Mouse (Mus musculus) lung, postnatal 0 days (tissue): ENCODE results near the gene Gm37240. TPM values are rescaled to one million over a fixed set of nuclear protein-coding genes. Genes with fewer than 3 reads are reported as not detected.

ENCODE experiments used
- ATAC-seq: fragments of 200-750 bp; cut with Nextera tagmentation; 2 replicates; pipeline ENCODE4 v1.8.0; 2017; ENCODE audit warnings: moderate library complexity
- DNase-seq: peaks from one replicate; pipeline ENCODE4 v3.0.0-alpha.2; 2016; ENCODE audit warnings: low spot score
- H3K27ac ChIP-seq: fragments of 300-500 bp; sonication (generic); 2 replicates; pipeline ENCODE4 v1.5.1; 2014; ENCODE audit warnings: antibody characterized with exemption, mild to moderate bottlenecking, low read length, mixed read lengths
- H3K27me3 ChIP-seq: fragments of 300-500 bp; sonication (generic); replicated peaks from 2 replicates; pipeline ENCODE4 v1.6.1; 2014; ENCODE audit warnings: low read length, mixed read lengths; ENCODE audit not compliant: insufficient read depth
- H3K36me3 ChIP-seq: fragments of 300-500 bp; sonication (generic); 2 replicates; pipeline ENCODE4 v1.6.1; 2014; ENCODE audit warnings: low read length, mixed read lengths; ENCODE audit not compliant: insufficient read depth
- H3K4me1 ChIP-seq: fragments of 300-500 bp; sonication (generic); 2 replicates; pipeline ENCODE4 v1.6.1; 2014; ENCODE audit warnings: antibody characterized with exemption, low read depth, low read length, mixed read lengths; ENCODE audit not compliant: insufficient read depth
- H3K4me2 ChIP-seq: fragments of 300-500 bp; sonication (generic); replicated peaks from 2 replicates; pipeline ENCODE4 v1.6.1; 2014; ENCODE audit warnings: low read depth, mild to moderate bottlenecking, low read length, moderate library complexity, mixed read lengths
- H3K4me3 ChIP-seq: fragments of 300-500 bp; sonication (generic); 2 replicates; pipeline ENCODE4 v1.5.1; 2014; ENCODE audit warnings: low read depth, low read length
- H3K9ac ChIP-seq: fragments of 300-500 bp; sonication (generic); replicated peaks from 2 replicates; pipeline ENCODE4 v1.6.1; 2014; ENCODE audit warnings: low read depth, mild to moderate bottlenecking
- H3K9me3 ChIP-seq: fragments of 300-500 bp; sonication (generic); 2 replicates; pipeline ENCODE4 v1.6.1; 2016; ENCODE audit warnings: low read length, mixed read lengths
- CTCF ChIP-seq: IDR thresholded peaks from 2 replicates; pipeline ENCODE4 v1.5.1; 2016; ENCODE audit warnings: antibody characterized with exemption, mild to moderate bottlenecking
- EP300 ChIP-seq: IDR thresholded peaks from 2 replicates; pipeline ENCODE4 v1.6.1; 2016; ENCODE audit warnings: antibody characterized with exemption, mild to moderate bottlenecking, control low read depth
- WGBS: fragments of 180-500 bp; shearing (Covaris S2); extraction: QIAGEN DNeasy Blood & Tissue Kit; methylation state at CpG from one replicate; pipeline ENCODE4 v1.1.7; 2014; 5-methylcytosine and 5-hydroxymethylcytosine counted together
- polyA plus RNA-seq: library from polyadenylated mRNA; unstranded; fragments of >200 nt; fragmentation: Nextera tagmentation; extraction: Ambion mirVana; gene quantifications from 2 replicates; pipeline ENCODE4 v1.2.1, GENCODE M21; 2015

The Gm37240 gene
- polyA plus RNA-seq, 1 experiment from 2014 or later = 8.9 TPM

GRCm38 (mm10) chr3:84687488-84687846 lies 1199.9 kb downstream of the Gm37240 start:
- TF ChIP-seq EP300 = no peak
- TF ChIP-seq CTCF = no peak
- Histone ChIP-seq H3K27me3 (no peaks in the 10 kb centered on the region), H3K36me3 (no peaks in the 10 kb centered on the region), H3K9ac (no peak overlapping the region), H3K4me3 (no peak overlapping the region), H3K4me2 (no peak overlapping the region), H3K27ac (no peak overlapping the region), H3K9me3 (no peaks in the 10 kb centered on the region), H3K4me1 (no peaks in the 10 kb centered on the region)
- WGBS = 69% methylated on average over 2 of the region's 2 CpGs
- ATAC-seq (no peak), DNase-seq (no peak)

- peak; percentile 42 for DNase-seq
- Histone ChIP-seq H3K4me1 (no peaks in the 10 kb centered on the region), H3K36me3 (no peaks in the 10 kb centered on the region), H3K9me3 (no peaks in the 10 kb centered on the region), H3K27me3 (no peaks in the 10 kb centered on the region), H3K27ac (no peak overlapping the region), H3K4me3 (no peak overlapping the region), H3K9ac (no peak overlapping the region), H3K4me2 (no peak overlapping the region)
- TF ChIP-seq CTCF = no peak
- ATAC-seq = no peak; the same call in 1 of the 2 replicates
- 56% methylated on average over 7 of the region's 7 CpGs for WGBS
These were observed 1200.4 kb downstream of the Gm37240 start for GRCm38 (mm10) chr3:84686799-84687487.

- Histone ChIP-seq H3K9ac (no peak overlapping the region), H3K4me2 (no peak overlapping the region), H3K27me3 (no peaks in the 10 kb centered on the region), H3K9me3 (no peaks in the 10 kb centered on the region), H3K36me3 (no peaks in the 10 kb centered on the region), H3K4me3 (no peak overlapping the region), H3K27ac (no peak overlapping the region), H3K4me1 (no peaks in the 10 kb centered on the region)
- DNase-seq (no peak), ATAC-seq (no peak)
- no peak for TF ChIP-seq EP300
- TF ChIP-seq CTCF = no peak
- 85% methylated on average over 2 of the region's 2 CpGs for WGBS
These were observed 1201.0 kb downstream of the Gm37240 start for GRCm38 (mm10) chr3:84686294-84686672.

DNA sequence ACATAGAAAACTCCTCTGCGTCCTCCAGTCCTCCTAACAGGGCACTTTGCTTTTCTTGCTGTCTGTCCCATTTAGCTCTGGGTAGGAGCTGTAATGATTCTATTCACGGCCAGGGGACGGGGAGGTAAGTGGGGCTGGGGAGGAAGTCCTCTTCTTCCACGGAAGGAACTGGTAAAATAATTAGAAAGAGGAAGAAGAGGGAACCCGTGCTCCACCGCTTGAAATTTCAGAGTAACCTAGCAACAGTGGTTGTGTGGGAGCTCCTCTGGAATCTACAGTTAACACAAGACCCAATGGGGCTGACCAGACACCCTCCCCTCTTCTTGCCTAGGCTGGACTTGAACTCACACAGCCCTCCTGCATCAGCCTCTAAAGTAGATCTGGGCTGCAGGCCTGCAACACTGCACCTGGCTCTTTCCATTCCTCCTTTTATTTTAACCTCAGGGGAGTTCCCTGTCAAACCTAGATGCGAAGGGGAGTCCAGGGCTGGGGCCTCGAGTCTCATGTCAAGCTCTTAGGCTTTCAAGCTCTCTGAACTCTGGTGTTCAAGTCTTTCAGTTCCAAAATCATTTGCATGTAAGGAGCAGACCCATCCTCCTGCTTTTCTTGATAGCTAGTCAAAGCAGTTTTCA lies 1201.5 kb downstream of the Gm37240 start:
- no peak overlapping the region for H3K4me2 ChIP-seq
- DNase-seq = no peak
- no peak overlapping the region for H3K4me3 ChIP-seq
- TF ChIP-seq EP300 = no peak
- TF ChIP-seq CTCF = no peak
- H3K9me3 ChIP-seq = no peaks in the 10 kb centered on the region
- H3K4me1 ChIP-seq = no peaks in the 10 kb centered on the region
- no peaks in the 10 kb centered on the region for H3K36me3 ChIP-seq
- 61% methylated on average over 8 of the region's 8 CpGs for WGBS
- no peak for ATAC-seq
- no peaks in the 10 kb centered on the region for H3K27me3 ChIP-seq
- no peak overlapping the region for H3K9ac ChIP-seq
- H3K27ac ChIP-seq = no peak overlapping the region

GRCm38 (mm10) chr3:84683788-84684187 lies 1203.5 kb downstream of the Gm37240 start:
- Histone ChIP-seq H3K27me3 (no peaks in the 10 kb centered on the region), H3K36me3 (no peaks in the 10 kb centered on the region), H3K27ac (no peak overlapping the region), H3K9me3 (no peaks in the 10 kb centered on the region), H3K4me1 (no peaks in the 10 kb centered on the region), H3K4me2 (no peak overlapping the region), H3K9ac (no peak overlapping the region), H3K4me3 (no peak overlapping the region)
- no peak for DNase-seq
- no peak for ATAC-seq
- no peak for TF ChIP-seq EP300
- no peak for TF ChIP-seq CTCF
- 83% methylated on average over 6 of the region's 6 CpGs for WGBS

GRCm38 (mm10) chr3:84681699-84682098 lies 1205.6 kb downstream of the Gm37240 start:
- no peak for TF ChIP-seq EP300
- no peak for TF ChIP-seq CTCF
- Histone ChIP-seq H3K27ac (no peak overlapping the region), H3K27me3 (no peaks in the 10 kb centered on the region), H3K4me1 (no peaks in the 10 kb centered on the region), H3K9me3 (no peaks in the 10 kb centered on the region), H3K9ac (no peak overlapping the region), H3K36me3 (no peaks in the 10 kb centered on the region), H3K4me3 (no peak overlapping the region), H3K4me2 (no peak overlapping the region)
- DNase-seq (no peak), ATAC-seq (no peak)
- 69% methylated on average over 8 of the region's 8 CpGs for WGBS
